Mouse (Mus musculus): ENCODE measurements around the gene Slc24a3.

Gene Slc24a3

GRCm38 (mm10) chr2:145682924-145683323, 515.4 kb downstream of the Slc24a3 start:
- DNase-seq (ENCODE audit: low spot score in 2 of 2), result no peak

- DNase-seq (ENCODE audit: low spot score in 2 of 2), result no peak
Measured at GRCm38 (mm10) chr2:145683536-145683935, 516.0 kb downstream of the Slc24a3 start.

- no peak for DNase-seq (ENCODE audit: low spot score in 2 of 2)
Measured at GRCm38 (mm10) chr2:145684151-145684550, 516.6 kb downstream of the Slc24a3 start.

- no peak for DNase-seq (ENCODE audit: low spot score in 2 of 2)
Measured at GRCm38 (mm10) chr2:145684891-145685290, 517.3 kb downstream of the Slc24a3 start.

GRCm38 (mm10) chr2:145686017-145686416, 518.5 kb downstream of the Slc24a3 start:
- no peak for DNase-seq (ENCODE audit: low spot score in 2 of 2)

GRCm38 (mm10) chr2:145691367-145692009, 523.9 kb downstream of the Slc24a3 start:
- no peak for DNase-seq (ENCODE audit: low spot score in 2 of 2)
